Mouse (Mus musculus) megakaryocyte, embryonic 14.5 days (primary cell): Measurements from ENCODE around the gene AU018091. TPM values are rescaled to one million over a fixed set of nuclear protein-coding genes. Genes with fewer than 3 reads are reported as not detected.
"Not testable (repeated sequence)": the region's sequence is repeated elsewhere in the genome, so short reads cannot be mapped to it uniquely, and the experiment has no call there.

ENCODE experiments used
- H3K27me3 ChIP-seq: replicated peaks from 2 replicates; pipeline ENCODE3; 2012; ENCODE audit warnings: inconsistent platforms
- H3K36me3 ChIP-seq: replicated peaks from 2 replicates; pipeline ENCODE3; 2012; ENCODE audit warnings: low read length, inconsistent platforms, mixed read lengths
- H3K4me1 ChIP-seq: 2 replicates; pipeline ENCODE4 v1.6.1; 2012; ENCODE audit warnings: inconsistent platforms
- H3K4me3 ChIP-seq: replicated peaks from 2 replicates; pipeline ENCODE3; 2012; ENCODE audit warnings: moderate library complexity, mild to moderate bottlenecking, inconsistent platforms
- H3K9me3 ChIP-seq: 2 replicates; pipeline ENCODE4 v1.6.1; 2012; ENCODE audit warnings: inconsistent platforms
- FLI1 ChIP-seq: IDR thresholded peaks from 2 replicates; pipeline ENCODE4 v1.6.1; 2012; ENCODE audit warnings: low read length, inconsistent platforms, mixed read lengths
- GATA1 ChIP-seq: IDR thresholded peaks from 3 replicates; pipeline ENCODE4 v1.6.1; 2012; ENCODE audit warnings: mixed read lengths, low read length, inconsistent platforms, borderline replicate concordance
- polyA plus RNA-seq: library from polyadenylated mRNA; stranded (reverse); fragments of >175 nt; gene quantifications from 2 replicates; pipeline ENCODE4 v1.2.3, GENCODE M21; 2012; ENCODE audit warnings: low replicate concordance; ENCODE audit not compliant: insufficient read depth

AU018091 gene
- polyA plus RNA-seq, 1 experiment = not detected

DNA sequence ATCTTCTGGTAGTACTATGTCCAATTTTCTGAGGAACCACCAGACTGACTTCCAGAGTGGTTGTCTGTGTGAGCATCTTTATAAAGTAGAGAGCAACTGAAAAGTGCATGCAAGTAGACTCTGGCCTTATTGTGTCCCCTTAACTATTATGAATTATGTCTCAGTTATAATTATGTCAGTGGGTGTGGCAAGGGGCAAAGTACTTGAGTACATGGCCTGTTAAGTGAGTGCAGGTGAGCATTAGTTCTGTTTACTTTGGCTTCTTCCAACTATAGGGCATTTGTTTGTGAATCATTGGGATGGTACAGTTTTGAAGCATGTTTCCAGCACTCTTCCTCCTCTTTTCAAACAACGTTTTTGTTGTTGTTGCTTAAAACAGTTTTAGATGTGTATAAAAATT lies 38.7 kb downstream of the AU018091 start:
- H3K4me1 ChIP-seq = no peaks in the 10 kb centered on the region
- H3K4me3 ChIP-seq = no peak overlapping the region
- no peaks in the 10 kb centered on the region for H3K36me3 ChIP-seq
- no peaks in the 10 kb centered on the region for H3K27me3 ChIP-seq
- peaks cover 4% of the 10 kb centered on the region; the same call in 1 of the 2 replicates for H3K9me3 ChIP-seq
- TF ChIP-seq FLI1 (no peak), GATA1 (no peak)

DNA sequence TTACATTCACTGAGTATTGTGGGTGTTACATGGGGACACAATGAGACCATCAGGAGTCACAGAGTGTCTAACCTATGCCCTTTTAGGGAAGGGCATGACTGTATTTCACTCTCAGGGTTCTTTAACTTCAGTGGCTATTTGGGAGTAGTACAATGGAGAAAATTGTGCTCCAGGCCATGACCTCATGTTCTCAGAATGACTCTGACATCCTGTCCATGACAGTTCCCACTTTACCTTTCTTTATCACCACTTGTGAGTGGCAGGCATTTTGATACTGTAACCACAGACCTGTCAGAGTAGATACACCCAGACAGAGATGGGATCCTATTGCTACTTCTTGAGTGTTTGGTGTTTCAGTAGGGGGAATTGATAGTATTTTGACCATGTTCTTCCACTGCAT lies 40.4 kb downstream of the AU018091 start:
- not testable (repeated sequence) for H3K36me3 ChIP-seq, H3K4me1 ChIP-seq, H3K4me3 ChIP-seq, H3K9me3 ChIP-seq, H3K27me3 ChIP-seq

DNA sequence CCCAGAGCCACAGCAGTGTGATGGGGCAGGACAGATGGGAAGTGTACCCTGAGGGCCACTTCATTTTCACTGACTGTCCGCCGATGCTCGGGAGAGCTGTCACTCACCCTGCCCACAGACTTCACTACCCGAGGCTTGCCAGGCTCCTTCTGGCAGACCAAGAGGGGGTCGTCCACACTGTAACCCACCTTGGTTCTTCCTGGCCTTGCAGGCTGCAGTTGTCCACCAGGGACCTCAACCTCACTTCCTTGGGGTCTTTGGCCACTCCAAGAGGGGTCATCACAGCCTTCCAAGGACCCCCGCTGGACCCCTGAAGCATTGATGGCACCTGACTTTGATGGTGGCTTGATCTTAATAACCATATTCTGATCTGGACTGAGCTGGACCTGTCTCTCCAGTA lies 57.8 kb downstream of the AU018091 start:
- H3K4me3 ChIP-seq, H3K4me1 ChIP-seq, H3K27me3 ChIP-seq, H3K36me3 ChIP-seq, H3K9me3 ChIP-seq: not testable (repeated sequence)

DNA sequence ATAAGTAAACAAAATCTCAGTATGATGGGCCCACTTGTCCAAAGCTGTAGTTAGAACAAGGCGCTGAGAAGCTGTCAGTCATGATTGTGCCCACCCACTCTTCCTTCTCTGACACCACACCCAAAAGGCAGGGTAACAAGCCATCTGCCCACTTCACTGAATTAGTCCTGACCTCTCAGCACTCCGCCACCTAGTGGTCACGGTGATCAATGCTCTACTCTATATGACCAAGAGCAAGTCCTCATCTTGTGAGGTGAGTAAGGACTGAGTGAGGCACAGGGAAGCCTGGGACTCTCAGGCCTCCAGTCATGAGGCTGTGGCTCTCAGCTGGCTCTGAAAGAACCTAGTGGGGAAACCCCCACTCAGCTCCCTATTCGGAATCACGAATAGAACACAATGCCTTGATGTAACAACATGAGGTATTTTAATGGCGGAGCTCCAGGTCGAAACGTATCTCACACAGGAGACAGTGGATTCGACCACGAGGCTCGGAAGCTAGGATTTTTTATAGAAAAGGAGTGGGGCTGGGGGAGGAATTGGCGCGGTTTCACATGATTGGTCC lies 62.4 kb downstream of the AU018091 start:
- not testable (repeated sequence) for H3K9me3 ChIP-seq, H3K36me3 ChIP-seq, H3K27me3 ChIP-seq, H3K4me1 ChIP-seq, H3K4me3 ChIP-seq

Other genes with a start within 250 kb of the AU018091 start
- not detected in 2 replicates for gene Nlrp12, start 80.5 kb upstream of the AU018091 start, polyA plus RNA-seq
- gene Myadm, start 119.9 kb upstream of the AU018091 start, polyA plus RNA-seq = 1.5 and 8.9 TPM in 2 replicates
- gene Prkcg, start 120.0 kb upstream of the AU018091 start, polyA plus RNA-seq = 0.23 TPM in 1 of 2 replicates, not detected in the other
- gene Cacng7, start 163.8 kb upstream of the AU018091 start, polyA plus RNA-seq = not detected in 2 replicates
- not detected in 2 replicates for gene Cacng8, start 221.5 kb upstream of the AU018091 start, polyA plus RNA-seq